Mouse (Mus musculus) liver, embryonic 14.5 days (tissue): ENCODE data around the gene Arhgap42.

Experiments
- CTCF ChIP-seq: IDR thresholded peaks from 2 replicates; pipeline ENCODE4 v1.5.1; 2016; ENCODE audit warnings: antibody characterized with exemption, low read depth, control low read depth
- EP300 ChIP-seq: IDR thresholded peaks from 2 replicates; pipeline ENCODE4 v1.6.1; 2016; ENCODE audit warnings: antibody characterized with exemption, low read depth

DNA sequence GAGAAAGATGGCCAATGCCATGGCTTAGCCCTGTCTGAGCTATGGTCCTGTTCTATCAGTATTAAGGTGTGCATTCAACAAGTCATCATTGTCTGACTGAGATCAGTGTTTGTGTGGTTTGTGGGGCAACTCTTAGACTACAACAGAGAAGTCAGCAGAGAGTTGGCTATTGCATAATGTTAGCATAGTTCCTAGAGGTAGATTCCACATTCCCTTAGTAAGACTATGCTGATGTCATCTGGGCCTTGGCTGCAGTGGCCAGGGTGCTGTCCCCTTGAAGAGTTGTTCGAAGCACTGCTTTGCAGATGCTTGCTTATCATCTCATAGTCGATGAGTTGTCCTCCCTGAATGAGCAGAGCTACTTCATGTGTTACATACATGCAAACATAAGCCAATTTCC lies 49.2 kb upstream of the Arhgap42 start:
- TF ChIP-seq CTCF (no peak), EP300 (no peak)
